Mouse (Mus musculus) neutrophil, adult 5-6 weeks (primary cell): ENCODE measurements around the gene Eed. TPM values are rescaled to one million over a fixed set of nuclear protein-coding genes. Genes with fewer than 3 reads are reported as not detected.
A peak's percentile ranks its signal among the peaks of the same experiment; 100 is the strongest.

ENCODE experiments used
- ATAC-seq: fragments of 151-379, 151-347 bp; 2 replicates; pipeline ENCODE4 v1.8.0; 2017; ENCODE audit warnings: mild to moderate bottlenecking, moderate TSS enrichment; ENCODE audit not compliant: insufficient number of reproducible peaks, poor library complexity, low FRiP score, severe bottlenecking; ENCODE audit errors: extremely low read depth
- total RNA-seq: library from RNA; stranded (forward); fragments of 200-1000 nt; gene quantifications from 2 replicates; pipeline ENCODE4 v1.2.3, GENCODE M21; 2017

The Eed gene
- total RNA-seq, 1 experiment from 2014 or later = 252 TPM

DNA sequence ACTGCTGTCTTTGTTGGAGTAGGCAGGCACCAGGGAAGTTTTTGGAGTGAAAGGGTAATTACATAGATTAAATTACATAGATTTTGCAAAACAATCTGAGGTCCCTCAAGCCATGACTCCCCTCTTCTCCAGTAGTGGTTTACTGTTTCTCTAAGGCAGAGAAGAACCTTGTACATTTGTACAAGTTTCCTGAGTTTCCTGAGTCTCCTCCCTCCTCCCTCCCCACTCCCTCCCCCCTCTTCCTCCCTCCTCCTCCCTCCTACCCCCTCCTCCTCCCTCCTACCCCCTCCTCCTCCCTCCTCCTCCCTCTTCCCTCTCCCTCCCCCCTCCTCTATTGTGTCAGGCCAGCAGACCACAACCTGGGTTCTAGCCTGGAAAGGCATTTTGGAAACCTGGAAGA lies 3.6 kb upstream of the Eed start:
- ATAC-seq = no peak

DNA sequence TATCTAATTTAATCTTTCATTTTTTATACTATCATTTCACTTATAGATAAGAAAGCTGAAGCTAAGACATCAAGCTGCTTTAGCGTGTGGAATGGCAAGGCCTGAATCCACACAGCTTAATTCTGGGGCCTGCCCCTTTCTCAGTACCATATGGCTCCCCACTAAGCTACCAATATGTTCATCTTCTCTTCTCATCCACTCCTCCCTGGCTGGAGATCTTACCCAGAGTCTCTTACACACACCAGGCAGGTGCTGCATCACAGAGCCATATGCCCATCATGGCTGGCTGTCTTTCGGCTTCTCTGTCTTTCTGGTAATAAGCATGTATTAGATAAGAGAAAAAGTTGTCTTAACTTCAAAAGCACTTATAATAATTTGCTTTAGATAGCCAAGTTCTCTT lies 2.7 kb upstream of the Eed start:
- ATAC-seq = no peak

DNA sequence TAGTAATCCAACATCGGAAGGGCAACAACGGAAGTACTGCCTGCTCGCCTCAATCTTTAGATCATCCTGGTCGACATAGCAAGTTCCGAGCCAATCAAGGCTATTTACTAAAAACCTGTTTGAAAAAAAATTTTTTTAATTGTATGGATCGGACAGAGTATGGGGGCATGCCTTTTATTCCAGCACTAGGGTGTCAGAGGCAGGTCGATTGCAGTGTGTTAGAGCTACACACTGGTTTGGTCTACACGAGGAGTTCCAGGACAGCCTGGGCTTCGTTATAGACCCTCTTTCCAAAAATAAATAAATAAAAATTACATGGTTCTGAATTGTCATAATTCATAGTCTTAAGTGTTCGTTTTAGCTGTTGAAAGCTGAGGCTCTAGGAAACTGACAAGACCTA lies 774 bp upstream of the Eed start:
- no peak for ATAC-seq

DNA sequence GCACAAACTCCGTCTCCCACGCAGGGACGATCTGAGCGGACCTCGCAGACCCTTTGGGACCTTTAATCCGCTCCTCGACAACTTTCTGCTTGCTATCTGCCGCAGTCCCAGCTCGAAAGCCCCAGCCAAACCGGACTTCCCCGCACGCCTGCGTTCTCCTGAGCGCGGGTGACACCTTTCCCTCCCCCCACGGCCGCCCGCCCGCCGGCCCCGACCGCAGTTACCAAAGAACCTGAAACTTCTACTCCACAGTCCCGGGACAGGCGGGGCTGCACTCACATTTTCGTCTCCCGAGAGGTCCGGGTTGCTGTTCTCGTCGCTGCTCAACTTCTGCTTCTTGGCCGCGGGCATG lies 674 bp downstream of the Eed start:
- ATAC-seq = no peak

DNA sequence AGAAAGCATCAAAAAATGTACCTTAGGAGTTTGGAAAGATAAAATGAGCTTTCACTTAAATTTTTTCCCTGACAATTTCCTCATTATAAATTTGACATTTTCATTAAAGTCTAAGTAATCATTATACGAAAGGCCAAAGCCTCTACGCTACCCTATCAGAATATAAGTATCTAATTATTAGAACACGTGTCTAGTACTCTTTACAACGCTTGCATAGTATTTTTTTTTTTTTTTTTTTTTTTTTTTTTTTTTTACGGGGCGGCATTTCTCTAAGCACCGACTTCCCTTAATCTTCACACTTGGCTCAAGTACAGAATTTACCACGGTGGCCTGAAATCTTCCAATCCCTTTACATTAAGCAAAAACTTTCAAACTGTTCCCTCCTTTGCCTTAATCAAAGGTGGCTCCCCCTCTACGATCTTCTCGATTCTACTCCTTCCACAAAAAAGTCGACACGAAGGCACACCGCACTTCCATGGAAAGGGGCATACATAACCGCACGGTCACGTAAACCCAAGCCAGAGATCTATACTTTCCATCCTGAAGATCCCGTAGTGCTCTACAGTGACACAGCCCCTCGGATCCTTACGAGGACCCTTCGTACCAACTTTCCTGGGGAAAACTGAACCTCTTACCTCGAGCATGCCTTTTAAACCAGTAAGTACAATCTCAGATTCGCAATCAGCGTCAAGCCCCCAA lies 1.2 kb downstream of the Eed start:
- ATAC-seq = no peak

DNA sequence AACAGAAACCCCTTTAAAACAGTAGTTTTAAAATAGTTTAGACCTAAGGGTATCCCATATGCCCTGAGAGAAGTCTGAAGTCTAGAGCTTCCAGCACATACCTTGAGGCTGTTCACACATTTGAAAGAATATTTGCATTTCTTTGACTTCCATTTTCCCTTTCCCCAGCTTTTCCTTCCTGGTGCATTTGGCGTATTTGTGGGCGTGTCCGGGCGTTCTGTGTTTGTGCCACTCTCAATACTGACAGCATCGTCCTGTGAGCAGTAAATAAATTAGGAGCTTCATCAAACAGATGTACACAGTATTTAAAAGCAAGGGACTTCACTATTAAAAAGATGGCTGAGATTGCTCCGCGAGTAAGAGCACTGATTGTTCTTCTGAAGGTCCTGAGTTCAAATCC lies 4.0 kb downstream of the Eed start:
- no peak for ATAC-seq

DNA sequence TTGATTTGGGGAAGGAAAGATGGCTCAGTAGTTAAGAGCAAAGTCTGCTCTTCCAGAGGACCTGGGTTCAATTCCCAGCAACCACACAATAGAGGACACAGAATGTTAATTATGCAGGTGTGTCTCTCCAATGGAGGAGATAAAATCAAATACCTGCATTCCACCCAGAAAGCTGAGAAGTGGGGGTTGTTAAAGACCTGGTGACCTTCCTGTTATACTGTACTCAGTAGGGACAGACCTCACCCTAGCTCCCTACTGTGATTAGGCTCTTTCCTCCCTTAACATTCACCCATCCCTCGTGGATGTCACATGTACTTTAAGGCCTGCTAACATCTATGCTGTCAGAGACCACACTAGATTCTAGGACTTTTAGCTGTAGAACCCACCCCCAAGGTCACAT lies 5.2 kb downstream of the Eed start:
- ATAC-seq = no peak

DNA sequence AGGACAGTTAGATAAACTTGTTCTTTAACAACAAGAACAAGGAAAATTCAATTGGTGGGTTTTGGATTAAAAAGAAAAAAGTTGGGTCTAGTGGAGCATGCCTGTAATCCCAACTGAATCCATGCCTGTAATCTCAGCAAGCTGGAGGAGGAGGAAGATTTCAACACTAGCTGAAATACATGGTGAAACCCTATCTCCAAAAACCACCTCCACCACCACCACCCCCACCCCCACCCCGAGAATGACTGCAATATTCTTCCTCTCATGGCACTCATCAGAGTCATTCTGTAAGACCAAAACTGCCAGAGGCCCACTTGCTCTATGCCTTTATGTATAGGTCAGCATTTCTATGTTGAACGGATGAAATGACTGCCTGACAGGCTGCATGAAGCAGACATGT lies 13.5 kb downstream of the Eed start:
- ATAC-seq = no peak

DNA sequence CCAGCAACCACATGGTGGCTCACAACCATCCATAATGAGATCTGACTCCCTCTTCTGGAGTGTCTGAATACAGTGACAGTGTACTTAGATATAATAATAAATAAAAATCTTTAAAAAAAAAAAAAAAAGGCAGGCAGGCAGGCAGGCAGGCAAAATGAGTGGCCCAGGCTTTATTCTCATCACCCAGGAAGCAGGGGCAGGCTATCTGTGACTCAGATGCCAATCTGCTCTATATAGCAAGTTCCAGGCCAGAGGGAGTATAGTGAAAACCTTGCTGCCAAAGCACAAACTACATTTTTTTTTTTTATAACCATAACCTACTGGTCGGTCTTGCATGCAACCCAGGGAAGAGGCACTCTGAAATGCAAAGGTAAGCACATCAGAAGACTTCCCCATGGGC lies 14.0 kb downstream of the Eed start:
- ATAC-seq = no peak

DNA sequence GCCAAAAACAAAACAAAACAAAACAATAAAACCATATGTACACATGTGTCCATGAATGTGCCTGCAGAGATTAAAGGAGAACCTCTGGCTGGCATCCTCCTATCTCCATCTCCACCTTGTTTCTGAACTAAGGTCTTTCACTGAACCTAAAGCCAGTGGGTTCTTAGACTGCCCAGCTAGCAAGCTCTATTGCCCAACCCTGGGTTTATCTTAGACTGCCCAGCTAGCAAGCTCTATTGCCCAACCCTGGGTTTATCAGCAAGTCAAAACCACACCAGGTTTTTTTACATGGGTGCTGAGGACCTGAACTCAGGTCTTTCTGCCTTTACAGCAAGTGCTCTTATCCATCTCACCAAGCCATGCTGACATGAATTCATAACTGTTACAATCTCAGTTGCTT lies 17.6 kb downstream of the Eed start:
- no peak for ATAC-seq

DNA sequence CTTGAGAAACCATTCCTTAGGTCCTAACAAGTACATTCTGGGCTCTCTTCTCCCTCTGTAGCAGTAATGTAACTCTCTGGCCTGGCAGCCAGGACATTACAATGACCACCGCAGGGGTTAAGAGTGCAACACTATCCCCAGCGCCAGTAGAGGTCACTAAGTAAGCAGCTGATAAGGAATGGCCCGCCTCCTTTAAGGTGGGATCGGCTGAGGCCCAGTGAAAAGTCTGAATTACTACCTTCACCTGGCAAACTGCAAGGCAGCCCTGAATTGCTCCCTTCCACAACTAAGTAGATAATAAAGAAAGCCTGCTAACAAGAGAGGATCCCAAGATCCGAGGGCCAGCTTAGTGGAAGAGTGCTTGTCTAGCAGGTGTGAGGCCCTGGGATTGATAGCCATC lies 23.5 kb downstream of the Eed start:
- no peak for ATAC-seq

DNA sequence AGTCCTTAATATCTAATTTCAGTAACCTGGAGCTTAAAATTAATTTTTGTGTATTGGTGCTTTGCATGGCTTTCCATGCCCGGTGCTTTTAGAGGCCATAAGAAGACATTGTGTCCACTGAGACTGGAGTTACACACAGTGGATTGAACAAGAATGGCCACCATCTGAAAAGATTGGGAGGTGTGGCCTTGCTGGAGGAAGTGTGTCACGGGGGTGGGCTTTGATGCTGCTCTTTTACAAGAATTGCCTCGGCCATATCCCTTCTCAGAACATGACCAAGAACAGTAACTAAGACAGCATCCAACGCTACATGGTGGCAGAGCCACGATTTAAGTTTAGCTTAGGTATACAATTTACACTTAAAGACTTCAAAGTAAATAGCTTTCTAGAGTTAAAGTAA lies 26.5 kb downstream of the Eed start:
- ATAC-seq = no peak

DNA sequence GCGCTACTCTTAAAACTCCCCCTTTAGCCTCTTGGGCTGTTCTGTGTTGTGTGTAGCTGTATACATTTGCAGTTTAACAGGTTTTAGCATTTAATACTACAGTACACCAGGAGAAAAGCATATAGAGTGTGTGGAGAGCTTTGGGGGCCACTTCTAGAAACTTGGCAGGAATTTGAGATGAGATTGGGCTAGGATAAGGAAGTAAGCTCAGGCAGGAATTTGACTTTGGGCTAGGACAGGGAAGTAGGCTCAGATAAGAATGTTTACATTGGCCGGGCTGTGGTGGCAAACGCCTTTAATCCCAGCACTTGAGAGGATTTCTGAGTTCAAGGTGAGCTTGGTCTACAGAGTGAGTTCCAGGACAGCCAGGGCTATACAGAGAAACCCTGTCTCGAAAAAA lies 31.4 kb downstream of the Eed start:
- no peak for ATAC-seq

DNA sequence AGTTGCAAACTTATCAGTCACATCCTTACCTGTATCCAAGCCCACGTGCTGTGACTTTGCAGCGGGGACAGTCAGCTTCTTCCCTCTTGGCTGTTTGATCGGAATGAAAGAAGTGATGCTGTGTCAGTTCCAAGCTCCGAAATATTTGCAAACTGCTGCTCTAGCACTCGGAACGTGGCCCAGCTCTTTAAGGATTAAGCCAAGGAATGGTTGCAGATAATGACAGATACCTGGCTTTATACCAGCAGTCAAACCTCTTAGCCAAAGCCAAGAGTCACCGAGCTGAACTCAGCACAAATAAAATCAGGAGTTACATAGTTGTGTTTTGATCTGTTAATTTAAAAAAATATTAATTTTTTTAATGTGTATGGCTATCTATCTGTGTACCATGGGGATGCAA lies 32.8 kb downstream of the Eed start:
- ATAC-seq = no peak

DNA sequence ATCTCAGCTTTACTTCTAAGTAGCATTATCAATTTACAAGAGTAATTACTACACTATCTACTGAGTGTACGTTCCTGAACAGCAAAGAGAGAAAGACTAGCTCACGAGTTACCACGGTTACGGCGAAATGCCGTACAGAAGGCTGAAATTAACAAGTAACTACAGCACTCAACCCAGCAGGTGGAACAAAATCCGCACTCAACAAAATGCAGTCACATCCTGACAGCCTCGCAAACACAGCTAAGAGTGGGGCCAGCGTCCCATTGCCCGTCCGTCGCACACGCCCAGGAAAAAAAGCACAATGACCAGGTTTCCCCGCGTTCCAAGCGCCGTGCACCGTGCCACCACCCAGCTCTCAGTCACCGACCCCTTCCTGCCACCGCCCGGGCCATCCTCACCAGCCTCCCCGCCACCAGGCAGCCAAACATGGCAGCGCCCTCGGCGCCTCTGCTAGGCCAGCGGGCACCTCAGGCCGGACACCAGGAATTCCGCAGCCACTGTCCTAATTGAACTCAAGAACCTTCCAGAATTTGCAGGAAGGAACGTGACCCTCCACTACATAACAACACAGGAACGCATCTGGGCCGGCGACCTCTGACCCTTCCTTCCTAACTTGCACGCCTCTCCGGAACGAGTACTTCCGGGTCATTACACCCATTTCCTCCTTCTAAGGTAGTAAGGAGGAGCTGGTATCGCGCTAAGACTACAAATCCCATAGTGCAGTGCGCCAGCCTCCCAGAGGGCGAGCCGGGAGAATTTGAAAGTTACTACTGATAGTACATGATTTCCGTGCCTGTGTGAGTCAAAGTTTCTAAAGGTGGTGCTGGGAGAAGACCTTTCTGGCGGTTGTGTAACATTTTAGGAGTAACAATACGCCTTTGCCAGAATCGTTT lies 40.0 kb downstream of the Eed start, which contains the start of gene Hikeshi:
Gene Hikeshi, minus strand, starts transcription at position 634 of the 893 bp plus-strand sequence.
- ATAC-seq = peak; percentile 100

DNA sequence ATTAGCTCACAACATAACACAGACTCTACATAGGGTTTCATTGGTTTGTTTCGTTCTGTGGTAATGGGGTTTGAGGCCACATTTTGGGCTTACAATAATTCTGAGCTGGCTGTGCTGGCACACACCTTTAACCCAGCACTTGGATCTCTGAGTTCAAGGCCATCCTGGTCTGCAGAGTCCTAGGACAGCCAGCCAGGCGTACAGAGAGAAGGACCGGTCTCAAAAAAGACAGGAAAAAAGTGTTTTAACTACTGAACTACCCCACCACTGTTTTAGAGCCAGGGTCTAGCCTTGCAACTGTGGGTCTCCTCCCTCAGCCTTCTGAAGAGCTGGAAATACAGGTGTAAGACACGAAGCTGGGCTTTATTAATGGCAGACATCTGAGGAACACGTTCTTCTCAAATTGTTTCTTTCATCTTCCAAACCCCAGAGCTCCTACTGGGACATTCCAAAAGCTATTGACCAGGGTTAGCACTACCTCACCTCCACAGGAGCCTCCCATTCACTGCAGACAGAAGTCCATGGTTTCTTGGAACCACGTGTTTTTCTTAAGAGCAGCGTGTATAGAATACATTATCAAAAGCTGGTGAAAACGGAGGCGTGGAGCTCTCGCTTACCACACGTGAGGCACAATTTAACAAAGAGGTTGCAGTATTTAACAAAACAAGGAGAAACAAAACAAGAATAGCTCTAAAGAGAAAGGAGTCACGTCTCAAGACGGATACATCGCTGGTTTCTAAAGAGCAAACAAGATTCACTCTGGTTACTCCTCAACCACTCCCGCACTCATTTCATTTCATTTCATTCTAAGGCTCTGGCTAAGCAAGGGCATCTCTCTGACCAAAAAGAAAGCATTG lies 41.1 kb downstream of the Eed start:
- no peak for ATAC-seq

DNA sequence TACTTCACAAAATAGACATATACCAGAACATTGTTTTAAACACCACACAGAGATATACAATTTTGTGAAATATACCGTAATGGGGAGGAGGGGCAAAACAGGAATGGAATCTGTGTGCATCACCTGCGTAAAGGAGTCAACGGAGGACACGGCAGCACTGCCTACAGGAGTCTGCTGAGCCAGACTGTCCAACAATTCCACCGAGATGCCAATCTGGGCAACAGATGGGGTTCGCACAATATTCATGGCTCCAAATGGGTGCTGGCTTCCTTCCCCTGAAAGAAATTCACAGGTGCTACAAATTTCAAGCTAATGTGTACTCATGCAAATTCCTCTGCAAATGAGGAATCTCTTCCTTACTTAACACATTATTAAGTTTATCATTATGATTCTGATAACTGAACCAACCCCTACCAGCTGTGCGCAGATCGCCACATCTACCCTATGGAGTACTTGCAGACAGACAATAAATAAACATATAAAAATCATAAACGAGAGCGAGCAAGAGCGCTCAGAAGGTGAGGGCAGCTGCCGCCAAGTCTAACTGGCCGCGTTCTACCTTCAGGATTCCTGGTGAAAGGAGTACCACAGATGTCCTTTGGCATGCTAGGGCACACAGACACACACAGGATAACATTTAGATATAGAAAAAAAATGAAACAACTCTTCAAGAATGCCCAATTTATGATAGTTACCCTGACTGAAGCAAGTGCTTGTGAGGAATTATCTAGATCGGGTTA lies 57.2 kb downstream of the Eed start:
- ATAC-seq = no peak

DNA sequence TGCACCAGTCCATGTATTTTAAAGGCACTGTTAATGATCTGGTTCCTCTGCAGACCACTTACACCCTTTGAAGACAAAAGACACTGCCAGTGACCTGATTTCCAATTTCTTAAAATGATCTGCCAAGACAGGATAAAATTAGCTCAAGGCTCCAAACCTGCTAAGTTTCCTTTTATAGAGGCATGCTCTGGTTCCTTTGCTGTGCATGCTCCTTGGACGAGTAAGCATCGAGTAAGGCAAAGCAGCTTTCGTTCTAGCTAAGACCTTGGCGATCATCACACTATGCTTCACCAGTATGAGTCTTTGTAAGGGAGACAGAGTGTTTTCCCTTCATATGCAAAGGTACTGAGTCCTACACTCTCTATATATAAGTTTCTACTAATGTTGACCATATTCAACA lies 63.0 kb downstream of the Eed start:
- ATAC-seq = no peak

DNA sequence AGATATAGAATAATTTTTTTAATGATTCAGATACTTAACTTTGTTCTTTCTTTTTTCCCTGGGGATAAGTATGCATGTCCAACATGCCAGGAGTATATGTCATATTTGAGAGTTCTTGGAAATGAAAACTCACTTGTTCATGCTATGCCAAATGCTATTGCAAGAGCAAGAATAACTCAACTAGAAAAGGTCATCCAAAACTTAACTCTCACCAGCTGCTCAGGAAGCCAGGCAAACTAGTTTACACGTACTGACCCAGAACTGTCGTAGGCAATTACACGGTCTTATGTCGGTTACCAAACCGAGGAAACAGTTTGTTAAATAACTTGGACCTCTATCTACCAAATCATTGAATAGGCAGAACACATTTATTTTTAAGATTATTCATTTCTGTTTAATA lies 64.1 kb downstream of the Eed start:
- no peak for ATAC-seq
